Mouse (Mus musculus) MEL (cell line): ENCODE results near the gene Ppil3. TPM values are rescaled to one million over a fixed set of nuclear protein-coding genes. Genes with fewer than 3 reads are reported as not detected.

Source experiments
- DNase-seq: peaks from one replicate; pipeline ENCODE4 v3.0.0; 2011; ENCODE audit warnings: low read depth, low spot score
- H3K27ac ChIP-seq: 2 replicates; pipeline ENCODE4 v1.5.1; 2012; ENCODE audit warnings: low read depth, mild to moderate bottlenecking, control low read depth, low read length, moderate library complexity; ENCODE audit not compliant: control insufficient read depth
- H3K27me3 ChIP-seq, 2 experiments: fragments of 150-350 bp in 1 of 2; sonication (generic) in 1 of 2; 2 replicates each; pipeline ENCODE4 v1.6.1; 2012; ENCODE audit warnings: low read length in 2 of 2, mild to moderate bottlenecking in 2 of 2, improper control_type of control experiment in 1 of 2, moderate library complexity in 1 of 2; ENCODE audit not compliant: insufficient read depth in 2 of 2, control insufficient read depth in 1 of 2
- H3K36me3 ChIP-seq, 2 experiments: 2 replicates each; pipeline ENCODE4 v1.6.1; 2012 to 2014; ENCODE audit warnings: low read length in 2 of 2, improper control_type of control experiment in 1 of 2, inconsistent platforms in 1 of 2, mild to moderate bottlenecking in 1 of 2; ENCODE audit not compliant: insufficient read depth in 2 of 2, control insufficient read depth in 1 of 2
- H3K4me1 ChIP-seq, 2 experiments: fragments of 150-350 bp in 1 of 2; sonication (generic) in 1 of 2; 2 replicates each; pipeline ENCODE4 v1.6.1; 2012; ENCODE audit warnings: low read length in 2 of 2, improper control_type of control experiment in 1 of 2, mild to moderate bottlenecking in 1 of 2; ENCODE audit not compliant: insufficient read depth in 2 of 2, control insufficient read depth in 1 of 2
- H3K4me3 ChIP-seq, 2 experiments: fragments of 150-350 bp in 1 of 2; sonication (generic) in 1 of 2; 2 replicates each; pipeline ENCODE4 v1.5.1; 2012; ENCODE audit warnings: low read depth in 2 of 2, low read length in 2 of 2, mild to moderate bottlenecking in 2 of 2, moderate library complexity in 2 of 2, control low read depth in 1 of 2, improper control_type of control experiment in 1 of 2; ENCODE audit not compliant: control insufficient read depth in 1 of 2, insufficient read depth in 1 of 2
- H3K79me2 ChIP-seq: 2 replicates; pipeline ENCODE4 v1.6.1; 2012; ENCODE audit warnings: mild to moderate bottlenecking, low read length, moderate library complexity; ENCODE audit not compliant: control insufficient read depth, poor library complexity, insufficient read depth
- H3K9ac ChIP-seq: 2 replicates; pipeline ENCODE4 v1.6.1; 2012; ENCODE audit warnings: low read depth, mild to moderate bottlenecking, control low read depth, low read length, moderate library complexity; ENCODE audit not compliant: control insufficient read depth, poor library complexity, severe bottlenecking
- H3K9me3 ChIP-seq: fragments of 150-350 bp; sonication (generic); replicated peaks from 2 replicates; pipeline ENCODE4 v1.6.1; 2012; ENCODE audit warnings: mild to moderate bottlenecking, low read length, improper control_type of control experiment, moderate library complexity; ENCODE audit not compliant: insufficient read depth
- CTCF ChIP-seq, 3 experiments: IDR thresholded peaks in 2 of 3; conservative IDR thresholded peaks in 1 of 3; 2 replicates each; pipeline ENCODE4 v1.5.1; 2011 to 2012; ENCODE audit warnings: low read length in 3 of 3, low read depth in 2 of 3, mild to moderate bottlenecking in 2 of 3, improper control_type of control experiment in 1 of 3, inconsistent platforms in 1 of 3, mixed read lengths in 1 of 3, moderate library complexity in 1 of 3; ENCODE audit not compliant: control insufficient read depth in 1 of 3, insufficient read depth in 1 of 3, poor library complexity in 1 of 3, severe bottlenecking in 1 of 3
- ELF1 ChIP-seq: IDR thresholded peaks from 2 replicates; pipeline ENCODE4 v1.6.1; 2014; ENCODE audit warnings: low read depth, mild to moderate bottlenecking, inconsistent platforms, low read length, improper control_type of control experiment, moderate library complexity
- EP300 ChIP-seq, 2 experiments: IDR thresholded peaks; 2 replicates each; pipeline ENCODE4 v1.6.1; 2011; ENCODE audit warnings: improper control_type of control experiment in 2 of 2, low read length in 2 of 2, low read depth in 1 of 2, mild to moderate bottlenecking in 1 of 2
- GABPA ChIP-seq: IDR thresholded peaks from 2 replicates; pipeline ENCODE4 v1.6.1; 2012; ENCODE audit warnings: low read depth, mild to moderate bottlenecking, inconsistent platforms, low read length, improper control_type of control experiment, moderate library complexity
- GATA1 ChIP-seq: IDR thresholded peaks from 2 replicates; pipeline ENCODE4 v1.6.1; 2011; ENCODE audit warnings: low read depth, low read length, improper control_type of control experiment
- HCFC1 ChIP-seq: IDR thresholded peaks from 2 replicates; pipeline ENCODE4 v1.6.1; 2012; ENCODE audit warnings: low read depth, mild to moderate bottlenecking, inconsistent platforms, low read length, improper control_type of control experiment, moderate library complexity
- JUND ChIP-seq: IDR thresholded peaks from 2 replicates; pipeline ENCODE4 v1.6.1; 2011; ENCODE audit warnings: low read depth, mild to moderate bottlenecking, improper control_type of control experiment, low read length
- KAT2A ChIP-seq: conservative IDR thresholded peaks from 2 replicates; pipeline ENCODE4 v1.6.1; 2012; ENCODE audit warnings: low read depth, low read length, improper control_type of control experiment, inconsistent platforms
- MAFK ChIP-seq: IDR thresholded peaks from 2 replicates; pipeline ENCODE4 v1.6.1; 2011; ENCODE audit warnings: low read depth, mild to moderate bottlenecking, low read length, improper control_type of control experiment, borderline replicate concordance
- MAZ ChIP-seq: IDR thresholded peaks from 2 replicates; pipeline ENCODE4 v1.6.1; 2012; ENCODE audit warnings: low read depth, mild to moderate bottlenecking, inconsistent platforms, low read length, improper control_type of control experiment
- MEF2A ChIP-seq: IDR thresholded peaks from 2 replicates; pipeline ENCODE4 v1.6.1; 2014; ENCODE audit warnings: low read depth, mild to moderate bottlenecking, inconsistent platforms, low read length, improper control_type of control experiment; ENCODE audit not compliant: poor library complexity, insufficient replicate concordance, severe bottlenecking; ENCODE audit errors: extremely low read depth
- MXI1 ChIP-seq: IDR thresholded peaks from 2 replicates; pipeline ENCODE4 v1.6.1; 2011; ENCODE audit warnings: mild to moderate bottlenecking, low read depth, low read length, improper control_type of control experiment
- NELFE ChIP-seq: IDR thresholded peaks from 2 replicates; pipeline ENCODE4 v1.6.1; 2011; ENCODE audit warnings: low read depth, low read length, improper control_type of control experiment
- NRF1 ChIP-seq: IDR thresholded peaks from 2 replicates; pipeline ENCODE4 v1.6.1; 2014; ENCODE audit warnings: low read depth, mild to moderate bottlenecking, inconsistent platforms, low read length, improper control_type of control experiment, moderate library complexity; ENCODE audit not compliant: poor library complexity, insufficient read depth, severe bottlenecking
- POLR2A ChIP-seq, 2 experiments: IDR thresholded peaks; 2 replicates each; pipeline ENCODE4 v1.6.1; 2011 to 2012; ENCODE audit warnings: low read length in 2 of 2, mild to moderate bottlenecking in 2 of 2, control low read depth in 1 of 2, improper control_type of control experiment in 1 of 2, low read depth in 1 of 2, moderate library complexity in 1 of 2; ENCODE audit not compliant: control insufficient read depth in 1 of 2, insufficient read depth in 1 of 2, poor library complexity in 1 of 2
- POLR2AphosphoS2 ChIP-seq: IDR thresholded peaks from 2 replicates; pipeline ENCODE4 v1.6.1; 2011; ENCODE audit warnings: low read length, improper control_type of control experiment
- RAD21 ChIP-seq: IDR thresholded peaks from 2 replicates; pipeline ENCODE4 v1.6.1; 2011; ENCODE audit warnings: mild to moderate bottlenecking, low read depth, low read length, improper control_type of control experiment
- SIN3A ChIP-seq: IDR thresholded peaks from 2 replicates; pipeline ENCODE4 v1.6.1; 2012; ENCODE audit warnings: low read length, improper control_type of control experiment, inconsistent platforms
- SMC3 ChIP-seq: IDR thresholded peaks from 2 replicates; pipeline ENCODE4 v1.6.1; 2011; ENCODE audit warnings: low read depth, low read length, improper control_type of control experiment
- TAL1 ChIP-seq: IDR thresholded peaks from 2 replicates; pipeline ENCODE4 v1.6.1; 2012; ENCODE audit warnings: mild to moderate bottlenecking, inconsistent platforms, low read length, moderate library complexity, mixed read lengths
- USF1 ChIP-seq: IDR thresholded peaks from 2 replicates; pipeline ENCODE4 v1.6.1; 2014; ENCODE audit warnings: low read depth, mild to moderate bottlenecking, inconsistent platforms, low read length, improper control_type of control experiment, moderate library complexity
- USF2 ChIP-seq, 2 experiments: IDR thresholded peaks; 2 replicates each; pipeline ENCODE4 v1.6.1; 2011 to 2012; ENCODE audit warnings: improper control_type of control experiment in 2 of 2, low read length in 2 of 2, borderline replicate concordance in 1 of 2, inconsistent platforms in 1 of 2, low read depth in 1 of 2, mild to moderate bottlenecking in 1 of 2; ENCODE audit not compliant: insufficient read depth in 1 of 2
- ZC3H11A ChIP-seq: IDR thresholded peaks from 2 replicates; pipeline ENCODE4 v1.6.1; 2012; ENCODE audit warnings: low read depth, mild to moderate bottlenecking, inconsistent platforms, low read length, improper control_type of control experiment
- ZNF384 ChIP-seq: IDR thresholded peaks from 2 replicates; pipeline ENCODE4 v1.6.1; 2012; ENCODE audit warnings: low read depth, mild to moderate bottlenecking, inconsistent platforms, low read length, improper control_type of control experiment
- polyA plus RNA-seq, 2 experiments: library from polyadenylated mRNA; stranded (reverse) in 1 of 2; unstranded in 1 of 2; fragments of >175 nt in 1 of 2; fragments of >200 nt in 1 of 2; gene quantifications; 2 replicates each; pipeline versions ENCODE4 v1.2.1 to v1.2.4; 2012; ENCODE audit warnings: low replicate concordance in 2 of 2, low read depth in 1 of 2; ENCODE audit not compliant: insufficient read length in 2 of 2, insufficient read depth in 1 of 2, missing spikeins in 1 of 2
- total RNA-seq: library from RNA; depleted of rRNA; stranded (reverse); fragments of 300-350 nt; gene quantifications from 2 replicates; pipeline ENCODE4 v1.2.3, GENCODE M21; 2012

The Ppil3 gene
- total and polyA plus RNA-seq, 3 experiments, result 76.8 to 503 (median 84.9) TPM

DNA sequence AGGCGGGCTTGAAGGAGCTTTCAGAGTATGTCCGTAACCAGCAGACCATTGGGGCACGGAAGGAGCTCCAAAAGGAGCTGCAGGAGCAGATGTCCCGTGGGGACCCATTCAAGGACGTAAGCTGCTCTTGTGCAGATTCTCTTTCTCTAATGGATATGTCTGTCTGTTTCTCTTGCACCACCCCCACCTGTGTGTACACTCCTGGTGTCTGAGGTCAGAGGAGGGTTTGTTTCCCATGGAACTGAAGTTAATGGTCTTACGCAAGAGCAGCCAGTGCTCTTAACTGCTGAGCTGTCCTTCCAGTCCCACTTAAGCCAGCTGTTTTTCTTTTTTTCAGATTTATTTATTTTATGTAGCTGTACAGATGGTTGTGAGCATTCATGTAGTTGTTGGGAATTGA lies 43.9 kb downstream of the Ppil3 start:
- DNase-seq, result no peak
- Histone ChIP-seq H3K79me2 (peaks cover 5% of the 10 kb centered on the region), H3K9me3 (no peaks in the 10 kb centered on the region), H3K27me3 (no peaks in the 10 kb centered on the region), H3K27ac (no peak overlapping the region), H3K36me3 (peaks cover 6 to 49% of the 10 kb centered on the region in 2 experiments), H3K9ac (no peak overlapping the region), H3K4me1 (no peaks in the 10 kb centered on the region), H3K4me3 (no peak overlapping the region)
- TF ChIP-seq NELFE (no peak), USF2 (IDR thresholded peaks at IDR 0.05; ENCODE audit: borderline replicate concordance in 1 of 2, insufficient read depth in 1 of 2, low read depth in 1 of 2, low read length in 2 of 2) (no peak), EP300 (IDR thresholded peaks at IDR 0.05; ENCODE audit: low read depth in 1 of 2, low read length in 2 of 2) (no peak), NRF1 (no peak)

DNA sequence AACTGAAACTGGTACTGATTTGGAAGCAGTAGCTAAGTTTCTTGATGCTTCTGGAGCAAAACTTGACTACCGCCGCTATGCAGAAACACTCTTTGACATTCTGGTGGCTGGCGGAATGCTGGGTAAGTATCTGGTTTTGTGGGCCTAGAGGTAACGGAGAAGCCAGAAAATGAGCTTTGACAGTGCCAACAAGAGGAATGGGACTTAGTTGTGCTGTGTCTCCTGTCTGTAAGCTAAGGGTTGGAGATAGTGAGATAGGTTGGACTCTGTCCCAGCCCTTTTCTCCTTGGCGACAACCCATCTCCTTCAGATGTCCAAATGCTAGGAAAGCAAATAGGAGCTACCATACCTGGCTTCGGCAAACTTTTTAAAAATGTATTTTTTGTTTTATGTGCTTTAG lies 47.6 kb downstream of the Ppil3 start:
- H3K27me3 ChIP-seq, result no peaks in the 10 kb centered on the region
- peaks cover 28 to 57% of the 10 kb centered on the region in 2 experiments for H3K36me3 ChIP-seq
- H3K4me1 ChIP-seq, result peaks cover 8 to 11% of the 10 kb centered on the region in 2 experiments
- H3K4me3 ChIP-seq, result no peak overlapping the region
- no peak for DNase-seq
- peaks cover 31% of the 10 kb centered on the region for H3K79me2 ChIP-seq
- TF ChIP-seq USF1 (no peak), HCFC1 (no peak), MAFK (no peak), ELF1 (no peak), ZC3H11A (no peak), MXI1 (no peak), SMC3 (no peak), SIN3A (no peak)
- no peak overlapping the region for H3K9ac ChIP-seq
- H3K27ac ChIP-seq, result no peak overlapping the region
- H3K9me3 ChIP-seq, result no peaks in the 10 kb centered on the region

DNA sequence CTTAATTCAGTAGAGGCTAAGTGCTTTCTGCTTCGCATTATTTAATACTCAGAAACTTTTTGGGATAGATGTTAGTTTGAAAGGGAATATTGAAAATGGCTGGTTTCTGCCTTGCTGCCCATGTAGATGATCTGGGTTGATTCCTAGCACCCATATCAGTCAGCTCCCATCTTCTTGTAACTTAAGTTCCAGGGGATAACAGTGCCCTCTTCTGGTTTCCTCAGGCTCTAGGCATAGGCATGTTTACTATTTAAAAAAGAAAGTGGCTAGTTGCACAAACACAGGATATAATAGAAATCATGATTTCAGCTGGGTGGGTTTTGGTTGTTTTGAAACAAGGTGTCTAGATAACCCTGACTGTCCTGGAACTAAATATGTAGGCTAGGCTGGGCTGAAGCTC lies 49.1 kb downstream of the Ppil3 start:
- peaks cover 34% of the 10 kb centered on the region for H3K79me2 ChIP-seq

More for the DNA sequence above, 49.1 kb downstream of the Ppil3 start:
- H3K9me3 ChIP-seq, result no peaks in the 10 kb centered on the region
- H3K27ac ChIP-seq, result no peak overlapping the region
- H3K4me3 ChIP-seq, result no peak overlapping the region
- no peaks in the 10 kb centered on the region for H3K27me3 ChIP-seq
- no peak overlapping the region for H3K9ac ChIP-seq
- peaks cover 28 to 54% of the 10 kb centered on the region in 2 experiments for H3K36me3 ChIP-seq
- peak; percentile 47 for DNase-seq
- H3K4me1 ChIP-seq, result peaks cover 11% of the 10 kb centered on the region in 2 experiments
- no peak for TF ChIP-seq ZNF384
- TF ChIP-seq MAZ, result no peak
- TF ChIP-seq EP300 (IDR thresholded peaks at IDR 0.05; ENCODE audit: low read depth in 1 of 2, low read length in 2 of 2), result no peak
- no peak for TF ChIP-seq JUND
- 0 out of 2 replicates have a peak, but pooled peaks have one; percentile 6 for TF ChIP-seq GATA1
- TF ChIP-seq CTCF (IDR thresholded peaks at IDR 0.05 in 2 of 3, conservative IDR thresholded peaks at IDR 0.05 in 1 of 3; ENCODE audit: control insufficient read depth in 1 of 3, insufficient read depth in 1 of 3, low read depth in 2 of 3, low read length in 3 of 3, poor library complexity in 1 of 3, severe bottlenecking in 1 of 3), result peak in 2 of 3 experiments; percentile 9 to 40; a peak in 3 of 6 replicates
- peak; percentile 12 for TF ChIP-seq RAD21
- no peak for TF ChIP-seq ZC3H11A
- TF ChIP-seq NELFE, result no peak
- TF ChIP-seq SMC3, result peak; percentile 22; the same call in 1 of the 2 replicates
- TF ChIP-seq MXI1, result no peak
- TF ChIP-seq GABPA, result no peak
- no peak for TF ChIP-seq HCFC1
- TF ChIP-seq KAT2A, result no peak
- TF ChIP-seq POLR2AphosphoS2, result no peak
- TF ChIP-seq TAL1, result no peak
- no peak for TF ChIP-seq MEF2A
- no peak for TF ChIP-seq POLR2A (IDR thresholded peaks at IDR 0.05; ENCODE audit: control insufficient read depth in 1 of 2, insufficient read depth in 1 of 2, low read depth in 1 of 2, low read length in 2 of 2, poor library complexity in 1 of 2)
